Mouse (Mus musculus) bone marrow, adult 2 months (tissue): ENCODE results near the gene Dbn1. TPM values are rescaled to one million over a fixed set of nuclear protein-coding genes. Genes with fewer than 3 reads are reported as not detected.
A peak's percentile ranks its signal among the peaks of the same experiment; 100 is the strongest.

Source experiments
- H3K27ac ChIP-seq: fragments of 200-500 bp; 2 replicates; pipeline ENCODE4 v1.5.1; 2012; ENCODE audit warnings: low read depth, mild to moderate bottlenecking, control low read depth, inconsistent platforms, low read length; ENCODE audit not compliant: control insufficient read depth, poor library complexity, insufficient read depth
- H3K4me1 ChIP-seq: fragments of 200-500 bp; 2 replicates; pipeline ENCODE4 v1.6.1; 2011; ENCODE audit warnings: low read length; ENCODE audit not compliant: control insufficient read depth, insufficient read depth
- H3K4me3 ChIP-seq: fragments of 200-500 bp; replicated peaks from 2 replicates; pipeline ENCODE3; 2011; ENCODE audit warnings: mild to moderate bottlenecking, low read depth, low read length, control low read depth; ENCODE audit not compliant: control insufficient read depth
- CTCF ChIP-seq: fragments of 200-500 bp; IDR thresholded peaks from 2 replicates; pipeline ENCODE4 v1.5.1; 2011; ENCODE audit warnings: low read length, control low read depth; ENCODE audit not compliant: control insufficient read depth, insufficient read depth
- POLR2A ChIP-seq: fragments of 200-500 bp; IDR thresholded peaks from 2 replicates; pipeline ENCODE4 v1.6.1; 2011; ENCODE audit warnings: low read depth, mild to moderate bottlenecking, control low read depth, low read length, borderline replicate concordance; ENCODE audit not compliant: control insufficient read depth
- WGBS: fragments of 180-500 bp; shearing (Covaris S2); methylation state at CpG from one replicate; pipeline ENCODE4 v1.1.7; 2018; 5-methylcytosine and 5-hydroxymethylcytosine counted together
- polyA plus RNA-seq: library from polyadenylated mRNA; stranded (reverse); fragments of >200 nt; gene quantifications from 2 replicates; pipeline ENCODE4 v1.2.4, GENCODE M21; 2011; ENCODE audit warnings: low replicate concordance; ENCODE audit not compliant: missing spikeins, insufficient read depth, insufficient read length

Gene Dbn1
- 2.2 and 3.5 TPM in 2 replicates for polyA plus RNA-seq

- Histone ChIP-seq H3K27ac (no peak within 1 kb of the TSS), H3K4me3 (no peak within 1 kb of the TSS), H3K4me1 (peaks cover 1% of the 10 kb centered on the region; the same call in 1 of the 2 replicates)
- WGBS = 3% methylated on average over 73 of the region's 83 CpGs
- TF ChIP-seq CTCF = no peak
- TF ChIP-seq POLR2A = no peak
Measured at GRCm38 (mm10) chr13:55487578-55488498, at the start of gene Dbn1. TSS of gene Dbn1 (minus strand) at chr13:55488111.

- no peaks in the 10 kb centered on the region; the same call in 1 of the 2 replicates for H3K4me1 ChIP-seq
- peak within 1 kb of the TSS; percentile 80 for H3K4me3 ChIP-seq
- TF ChIP-seq POLR2A (peak; percentile 27; the same call in 1 of the 2 replicates), CTCF (peak; percentile 98)
- 1% methylated on average over 70 of the region's 70 CpGs for WGBS
- H3K27ac ChIP-seq = peak within 1 kb of the TSS; percentile 15; the same call in 1 of the 2 replicates
Measured at GRCm38 (mm10) chr13:55536194-55537175, 48.6 kb upstream of the Dbn1 start, which contains the start of gene Ddx41. TSS of gene Ddx41 (minus strand) at chr13:55536658.

- Histone ChIP-seq H3K4me3 (peak overlapping the region; percentile 80), H3K27ac (peak overlapping the region; percentile 4; the same call in 1 of the 2 replicates), H3K4me1 (peaks cover 2% of the 10 kb centered on the region; the same call in 1 of the 2 replicates)
- 17% methylated on average over 17 of the region's 17 CpGs for WGBS
- TF ChIP-seq CTCF = no peak
- no peak for TF ChIP-seq POLR2A
Measured at GRCm38 (mm10) chr13:55535796-55536193, 47.9 kb upstream of the Dbn1 start.

DNA sequence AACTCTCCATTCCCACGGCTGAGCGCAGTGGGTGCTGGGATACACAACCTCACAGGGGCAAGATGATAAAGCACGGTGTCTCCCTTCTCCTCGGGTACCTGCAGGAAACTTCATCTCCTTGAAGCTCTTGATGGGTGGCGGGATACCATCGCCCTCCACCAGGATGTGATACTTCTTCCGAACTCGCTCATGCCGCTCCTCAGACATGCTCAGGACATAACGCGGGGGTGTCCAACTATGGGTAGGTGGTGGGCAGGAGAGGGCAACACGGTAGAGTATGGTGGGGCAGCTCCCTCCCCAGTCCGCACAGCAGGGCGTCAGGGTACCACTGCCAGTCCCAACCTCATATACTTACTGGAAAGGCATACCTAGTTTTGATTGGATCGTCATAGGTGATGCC, 47.3 kb upstream of the Dbn1 start:
- H3K27ac ChIP-seq = no peak overlapping the region
- H3K4me3 ChIP-seq = no peak overlapping the region
- H3K4me1 ChIP-seq = peaks cover 5% of the 10 kb centered on the region
- TF ChIP-seq POLR2A (no peak), CTCF (no peak)
- 86% methylated on average over 15 of the region's 15 CpGs for WGBS

DNA sequence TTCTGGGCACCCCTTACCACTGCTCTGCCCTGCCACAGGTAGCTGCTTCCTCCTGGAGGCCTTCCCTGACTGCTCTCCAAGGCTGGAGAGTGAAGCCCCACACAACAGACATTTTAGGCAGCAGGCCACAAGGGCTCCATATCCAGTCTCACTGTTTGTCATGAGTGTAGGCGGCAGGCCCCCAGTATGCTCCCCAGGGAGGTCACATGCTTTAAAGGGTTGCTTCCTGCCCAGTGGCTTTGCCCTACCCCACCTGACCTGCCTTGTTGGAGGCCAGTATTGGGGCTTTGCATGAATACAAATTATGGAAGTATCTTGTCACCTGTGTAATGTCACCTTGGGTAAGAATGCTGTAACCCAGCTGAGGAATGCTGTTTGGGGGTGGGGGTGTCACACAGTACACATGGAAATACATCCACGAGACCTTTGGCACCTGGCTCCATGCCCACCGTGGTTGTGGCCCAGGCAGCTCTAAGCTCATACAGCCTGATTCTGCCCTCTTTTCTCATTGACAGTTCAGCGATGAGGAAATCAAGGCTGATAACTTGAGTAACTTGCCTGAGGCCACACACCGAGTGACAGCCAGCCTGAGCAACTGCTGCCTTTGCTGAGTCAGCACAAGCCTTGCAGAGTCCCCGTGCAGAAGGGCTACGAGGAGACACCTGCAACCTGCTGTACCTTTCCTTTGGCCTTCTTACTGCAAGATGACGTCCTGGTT, 41.4 kb upstream of the Dbn1 start, which contains the start of gene Dok3:
TSS of gene Dok3 (minus strand) at position 99 of the 718 bp plus-strand sequence.
- Histone ChIP-seq H3K27ac (peak within 1 kb of the TSS; percentile 97), H3K4me1 (peaks cover 18% of the 10 kb centered on the region), H3K4me3 (peak within 1 kb of the TSS; percentile 83)
- TF ChIP-seq CTCF = no peak
- no peak for TF ChIP-seq POLR2A
- WGBS = 11% methylated on average over 8 of the region's 8 CpGs

DNA sequence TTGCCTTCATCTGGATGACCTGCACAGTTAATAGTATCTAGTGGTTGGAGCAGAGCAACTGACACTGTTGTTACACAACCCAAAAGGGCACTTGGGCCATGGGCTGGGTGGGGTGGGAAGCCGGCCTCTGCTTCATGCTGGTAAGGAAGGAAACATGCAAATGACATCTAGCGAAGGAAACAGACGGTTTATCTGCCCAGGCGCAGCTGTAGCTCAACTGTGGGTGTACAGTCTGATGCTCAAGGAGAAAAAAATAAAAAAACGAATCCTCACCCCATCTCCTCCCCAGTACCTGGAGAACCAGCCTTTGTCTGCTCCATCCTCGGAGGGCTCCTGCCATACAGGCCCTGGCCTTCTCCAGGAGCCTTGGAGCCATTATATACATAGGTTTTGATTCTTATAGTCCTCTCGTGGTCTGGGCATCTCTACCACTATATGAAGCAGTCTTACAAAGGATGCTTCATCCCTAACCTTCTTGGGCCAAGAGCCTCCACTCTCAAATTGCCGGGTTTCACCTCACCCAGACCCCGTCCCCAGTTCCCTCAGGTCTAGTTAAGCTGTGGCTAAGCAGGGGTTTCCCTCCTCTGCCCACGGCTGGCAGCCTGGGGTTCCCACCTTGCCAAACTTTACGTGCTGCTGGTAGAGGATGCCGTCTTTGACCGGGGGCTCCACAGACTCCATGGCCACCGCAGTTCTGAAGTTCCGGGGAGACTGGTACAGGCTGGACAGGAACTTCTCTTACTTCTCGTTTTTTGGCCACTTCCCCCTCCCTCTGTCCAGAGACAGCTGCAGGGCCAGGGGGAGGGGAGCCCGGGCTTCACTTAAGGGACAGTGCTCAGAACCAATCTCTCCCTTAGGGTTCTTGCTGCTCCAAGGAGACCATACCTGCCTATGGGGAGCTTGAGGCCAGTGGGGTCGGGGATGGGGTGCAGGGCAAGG, 40.2 kb upstream of the Dbn1 start:
- WGBS = 2% methylated on average over 18 of the region's 18 CpGs

More for the DNA sequence above, 40.2 kb upstream of the Dbn1 start:
- no peak for TF ChIP-seq CTCF
- peak; percentile 74; the same call in 1 of the 2 replicates for TF ChIP-seq POLR2A
- Histone ChIP-seq H3K27ac (peak overlapping the region; percentile 97), H3K4me1 (peaks cover 18% of the 10 kb centered on the region), H3K4me3 (peak overlapping the region; percentile 83)
